Comparison of ENCODE assay signal across 11 mouse cellular contexts in genomic region chr11:32008049-32008448, GRCm38 (mm10). TPM values are rescaled to one million over a fixed set of nuclear protein-coding genes. Genes with fewer than 3 reads are reported as not detected.
"Had no signal": no experiment of that assay in that cellular context is flagged by ENCODE, and none has a peak within 500 bp of the region (broad histone marks: within the 10 kb centered on the region; RNA-seq: fewer than 3 reads in every experiment).

No protein-coding gene starts in this region.

RNA-seq across cellular contexts. Expression of gene 4930524B15Rik, which starts 42.7 kb away (rescaled TPM):
- total RNA-seq: layer of hippocampus, adult 18-20 months; left cerebral cortex, postnatal 36 days; liver, adult 2 months; megakaryocyte, adult 5-6 weeks had no signal
- polyA plus RNA-seq: intestine, embryonic 16.5 days; kidney, embryonic 16.5 days; liver, adult 2 months; liver, embryonic 13.5 days; liver, embryonic 16.5 days; lung, embryonic 16.5 days; small intestine, adult 2 months; spleen, adult 2 months had no signal
